Comparison of ENCODE assay signal across 12 mouse cellular contexts in the genomic region with DNA sequence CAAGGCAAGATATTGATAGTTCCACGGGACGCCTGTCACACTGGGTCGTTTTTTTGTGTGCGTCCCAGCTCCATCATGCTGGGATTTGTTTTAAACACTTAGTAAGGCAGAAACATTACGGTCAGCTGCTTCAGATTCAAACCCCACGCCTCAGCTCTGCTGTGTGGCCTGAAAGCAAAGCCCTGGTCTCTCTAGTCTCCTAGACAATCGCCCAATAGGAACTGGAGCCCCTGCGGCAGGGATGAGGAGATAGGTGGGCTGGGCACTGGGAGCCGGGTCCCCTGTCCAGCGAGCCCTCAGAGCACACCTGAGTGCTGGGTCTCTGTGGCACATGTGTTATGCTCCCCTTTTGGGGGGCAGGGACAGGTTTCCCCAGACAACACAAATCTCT. TPM values are rescaled to one million over a fixed set of nuclear protein-coding genes. Genes with fewer than 3 reads are reported as not detected.
DNase-seq lines count a peak whose midpoint lies in the region; ATAC-seq and TF ChIP-seq lines count a peak whose summit lies in the region.
"Had no signal": no experiment of that assay in that cellular context is flagged by ENCODE, and none has a peak within 500 bp of the region (broad histone marks: within the 10 kb centered on the region; RNA-seq: fewer than 3 reads in every experiment).

No protein-coding gene starts in this region.

- no peak for TF ChIP-seq POLR2A in lung, adult 2 months (IDR thresholded peaks at IDR 0.05; ENCODE audit: borderline replicate concordance, extremely low read depth, low read depth, low read length)

- no peaks in the 10 kb centered on the region for H3K36me3 ChIP-seq in lung, embryonic 15.5 days
- no peaks in the 10 kb centered on the region for H3K36me3 ChIP-seq in forebrain, embryonic 16.5 days (ENCODE audit: control insufficient read depth, insufficient read depth)
- no peaks in the 10 kb centered on the region for H3K36me3 ChIP-seq in midbrain, embryonic 10.5 days
- no peaks in the 10 kb centered on the region for H3K36me3 ChIP-seq in stomach, embryonic 16.5 days (ENCODE audit: control insufficient read depth, insufficient read depth, low read length)

- H3K9me3 ChIP-seq in lung, embryonic 15.5 days, result no peaks in the 10 kb centered on the region
- H3K9me3 ChIP-seq in forebrain, embryonic 16.5 days (ENCODE audit: control insufficient read depth, low read length), result no peaks in the 10 kb centered on the region
- no peaks in the 10 kb centered on the region for H3K9me3 ChIP-seq in midbrain, embryonic 10.5 days (replicated peaks)
- H3K9me3 ChIP-seq in stomach, embryonic 16.5 days (replicated peaks; ENCODE audit: control insufficient read depth, low read length), result no peaks in the 10 kb centered on the region

- no peak for TF ChIP-seq CTCF in lung, adult 2 months (IDR thresholded peaks at IDR 0.05; ENCODE audit: insufficient read depth, low read length)

- peaks cover 38% of the 10 kb centered on the region for H3K4me1 ChIP-seq in lung, embryonic 15.5 days
- no peaks in the 10 kb centered on the region for H3K4me1 ChIP-seq in lung, adult 2 months (ENCODE audit: control insufficient read depth, insufficient read depth, low read length)
- peaks cover 33% of the 10 kb centered on the region for H3K4me1 ChIP-seq in forebrain, embryonic 16.5 days (replicated peaks; ENCODE audit: control insufficient read depth, insufficient read depth, low read length)
- peaks cover 70% of the 10 kb centered on the region for H3K4me1 ChIP-seq in midbrain, embryonic 10.5 days
- H3K4me1 ChIP-seq in stomach, embryonic 16.5 days (ENCODE audit: control insufficient read depth, insufficient read depth, low read length), result peaks cover 22% of the 10 kb centered on the region

- no peak overlapping the region for H3K27ac ChIP-seq in lung, embryonic 15.5 days
- no peak overlapping the region for H3K27ac ChIP-seq in forebrain, embryonic 16.5 days (ENCODE audit: low read length)
- H3K27ac ChIP-seq in midbrain, embryonic 10.5 days (replicated peaks), result peak overlapping the region; percentile 94
- H3K27ac ChIP-seq in stomach, embryonic 16.5 days (ENCODE audit: low read length), result no peak overlapping the region

- WGBS in lung, embryonic 15.5 days, result 12% methylated on average over 10 of the region's 10 CpGs
- WGBS in lung, adult 2 months, result 26% methylated on average over 10 of the region's 10 CpGs
- 5% methylated on average over 10 of the region's 10 CpGs for WGBS in forebrain, embryonic 16.5 days
- WGBS in midbrain, embryonic 10.5 days, result 3% methylated on average over 10 of the region's 10 CpGs
- WGBS in stomach, embryonic 16.5 days, result 12% methylated on average over 10 of the region's 10 CpGs

- H3K4me3 ChIP-seq in lung, embryonic 15.5 days, result no peak overlapping the region
- no peak overlapping the region for H3K4me3 ChIP-seq in lung, adult 2 months (replicated peaks; ENCODE audit: extremely low read depth, low read depth, low read length)
- no peak overlapping the region for H3K4me3 ChIP-seq in forebrain, embryonic 16.5 days (replicated peaks; ENCODE audit: low read length)
- H3K4me3 ChIP-seq in midbrain, embryonic 10.5 days, result peak overlapping the region; percentile 51
- H3K4me3 ChIP-seq in stomach, embryonic 16.5 days (replicated peaks; ENCODE audit: low read length), result no peak overlapping the region

- no peak overlapping the region for H3K9ac ChIP-seq in lung, embryonic 15.5 days
- no peak overlapping the region for H3K9ac ChIP-seq in forebrain, embryonic 16.5 days (replicated peaks; ENCODE audit: low read depth, low read length)
- H3K9ac ChIP-seq in stomach, embryonic 16.5 days (ENCODE audit: low read length), result peak overlapping the region; percentile 29; the same call in 1 of the 2 replicates

- DNase-seq in lung, adult 2 months, result no peak
- DNase-seq in midbrain, embryonic 10.5 days (ENCODE audit: low spot score), result no peak
- no peak for DNase-seq in embryo, embryonic 10.5 days (ENCODE audit: low spot score)
- DNase-seq in embryo, embryonic 9.5 days (ENCODE audit: extremely low spot score), result no peak
- DNase-seq in frontal cortex, adult 2 months (ENCODE audit: extremely low spot score in 1 of 2, low spot score in 1 of 2), result no peak
- DNase-seq: adrenal gland, adult 2 months; cerebellum, adult 11-12 months had no signal

- peak overlapping the region; percentile 41; the same call in 1 of the 2 replicates for H3K4me2 ChIP-seq in lung, embryonic 15.5 days
- peak overlapping the region; percentile 47; the same call in 1 of the 2 replicates for H3K4me2 ChIP-seq in forebrain, embryonic 16.5 days (ENCODE audit: low read length)
- peak overlapping the region; percentile 43; the same call in 1 of the 2 replicates for H3K4me2 ChIP-seq in stomach, embryonic 16.5 days (ENCODE audit: low read depth, low read length)

- ATAC-seq in lung, embryonic 15.5 days (ENCODE audit: borderline replicate concordance, extremely low read depth, low FRiP score, low TSS enrichment), result no peak
- ATAC-seq in forebrain, embryonic 16.5 days, result no peak
- no peak for ATAC-seq in stomach, embryonic 16.5 days (ENCODE audit: insufficient read depth, low FRiP score)

- H3K27me3 ChIP-seq in lung, embryonic 15.5 days, result peaks cover 29% of the 10 kb centered on the region
- no peaks in the 10 kb centered on the region for H3K27me3 ChIP-seq in forebrain, embryonic 16.5 days (replicated peaks; ENCODE audit: control insufficient read depth, insufficient read depth, low read length)
- peaks cover 50% of the 10 kb centered on the region for H3K27me3 ChIP-seq in midbrain, embryonic 10.5 days (ENCODE audit: low read depth, poor library complexity, severe bottlenecking)
- no peaks in the 10 kb centered on the region for H3K27me3 ChIP-seq in stomach, embryonic 16.5 days (ENCODE audit: control insufficient read depth, insufficient read depth, low read length)

RNA-seq across cellular contexts. Expression of gene Fam92b, which starts 0.9 kb away (rescaled TPM):
- 1.1 and 1.4 TPM in 2 replicates for polyA plus RNA-seq in lung, embryonic 15.5 days (2015; fragmentation: Nextera tagmentation; extraction: Ambion mirVana)
- 9.0 and 10.2 TPM in 2 replicates for polyA plus RNA-seq in lung, adult 2 months (2012; rRNA removed)
- 1.3 and 1.8 TPM in 2 replicates for polyA plus RNA-seq in forebrain, embryonic 16.5 days (2015; fragmentation: Nextera tagmentation; extraction: Ambion mirVana)
- 2.6 and 3.3 TPM in 2 replicates for polyA plus RNA-seq in midbrain, embryonic 10.5 days (2016; fragmentation: Nextera tagmentation; extraction: Ambion mirVana)
- polyA plus RNA-seq in stomach, embryonic 16.5 days (2015; fragmentation: Nextera tagmentation; extraction: Ambion mirVana), result 0.57 and 0.72 TPM in 2 replicates
- 1.1 and 1.2 TPM in 2 replicates for polyA plus RNA-seq in frontal cortex, adult 2 months (2012; rRNA removed)
- polyA plus RNA-seq: liver, adult 2 months; spleen, adult 2 months had no signal

RNA-seq across cellular contexts. Expression of gene Gse1, which starts 50.1 kb away (rescaled TPM):
- polyA plus RNA-seq in lung, embryonic 15.5 days (2015; fragmentation: Nextera tagmentation; extraction: Ambion mirVana), result 9.6 and 12.6 TPM in 2 replicates
- polyA plus RNA-seq in lung, adult 2 months (2012; rRNA removed), result 35.6 and 39.6 TPM in 2 replicates
- polyA plus RNA-seq in forebrain, embryonic 16.5 days (2015; fragmentation: Nextera tagmentation; extraction: Ambion mirVana), result 26.9 and 34.9 TPM in 2 replicates
- polyA plus RNA-seq in midbrain, embryonic 10.5 days (2016; fragmentation: Nextera tagmentation; extraction: Ambion mirVana), result 12.7 and 15.6 TPM in 2 replicates
- polyA plus RNA-seq in stomach, embryonic 16.5 days (2015; fragmentation: Nextera tagmentation; extraction: Ambion mirVana), result 6.0 and 6.9 TPM in 2 replicates
- polyA plus RNA-seq in frontal cortex, adult 2 months (2012; rRNA removed), result 56.7 and 57.1 TPM in 2 replicates
